Mouse (Mus musculus): ENCODE data around the gene Calr. TPM values are rescaled to one million over a fixed set of nuclear protein-coding genes. Genes with fewer than 3 reads are reported as not detected.

Calr gene
- polyA plus RNA-seq, 1 experiment from 2014 or later = 854 TPM

- Histone ChIP-seq H3K27me3 (ENCODE audit: control insufficient read depth, insufficient read depth, low read length) (no peaks in the 10 kb centered on the region), H3K27ac (replicated peaks; ENCODE audit: low read depth, low read length) (no peak overlapping the region), H3K4me2 (ENCODE audit: low read depth, severe bottlenecking) (peak overlapping the region; percentile 68), H3K4me3 (ENCODE audit: low read depth, low read length) (peak overlapping the region; percentile 94), H3K9me3 (ENCODE audit: control insufficient read depth, low read length) (no peaks in the 10 kb centered on the region), H3K36me3 (ENCODE audit: control insufficient read depth, insufficient read depth, low read length) (peaks cover 61% of the 10 kb centered on the region), H3K9ac (ENCODE audit: low read length) (peak overlapping the region; percentile 91; the same call in 1 of the 2 replicates), H3K4me1 (ENCODE audit: control insufficient read depth, insufficient read depth, low read length) (peaks cover 29% of the 10 kb centered on the region)
- ATAC-seq (ENCODE audit: insufficient number of reproducible peaks, low FRiP score, low TSS enrichment, low read depth) = no peak
- no peak for DNase-seq (ENCODE audit: low spot score)
- WGBS = 98% methylated on average over 2 of the region's 2 CpGs
Observed at GRCm38 (mm10) chr8:84839411-84839810, 7.3 kb downstream of the Calr start.

- Histone ChIP-seq H3K4me2 (ENCODE audit: low read depth, severe bottlenecking) (no peak overlapping the region), H3K27me3 (ENCODE audit: control insufficient read depth, insufficient read depth, low read length) (no peaks in the 10 kb centered on the region), H3K4me3 (ENCODE audit: low read depth, low read length) (no peak overlapping the region), H3K36me3 (ENCODE audit: control insufficient read depth, insufficient read depth, low read length) (peaks cover 56% of the 10 kb centered on the region), H3K4me1 (ENCODE audit: control insufficient read depth, insufficient read depth, low read length) (peaks cover 29% of the 10 kb centered on the region), H3K27ac (replicated peaks; ENCODE audit: low read depth, low read length) (no peak overlapping the region; the same call in 1 of the 2 replicates), H3K9me3 (ENCODE audit: control insufficient read depth, low read length) (no peaks in the 10 kb centered on the region), H3K9ac (ENCODE audit: low read length) (no peak overlapping the region)
- no peak for ATAC-seq (ENCODE audit: insufficient number of reproducible peaks, low FRiP score, low TSS enrichment, low read depth)
- WGBS = 89% methylated on average over 5 of the region's 5 CpGs
- no peak for DNase-seq (ENCODE audit: low spot score)
Observed at GRCm38 (mm10) chr8:84838513-84838912, 8.2 kb downstream of the Calr start.

- Histone ChIP-seq H3K9me3 (ENCODE audit: control insufficient read depth, low read length) (no peaks in the 10 kb centered on the region), H3K27me3 (ENCODE audit: control insufficient read depth, insufficient read depth, low read length) (no peaks in the 10 kb centered on the region), H3K36me3 (ENCODE audit: control insufficient read depth, insufficient read depth, low read length) (peaks cover 50% of the 10 kb centered on the region), H3K9ac (ENCODE audit: low read length) (no peak overlapping the region; the same call in 1 of the 2 replicates), H3K4me2 (ENCODE audit: low read depth, severe bottlenecking) (peak overlapping the region; percentile 28; the same call in 1 of the 2 replicates), H3K4me3 (ENCODE audit: low read depth, low read length) (no peak overlapping the region), H3K4me1 (ENCODE audit: control insufficient read depth, insufficient read depth, low read length) (peaks cover 31% of the 10 kb centered on the region), H3K27ac (replicated peaks; ENCODE audit: low read depth, low read length) (peak overlapping the region; percentile 79)
- no peak for ATAC-seq (ENCODE audit: insufficient number of reproducible peaks, low FRiP score, low TSS enrichment, low read depth)
- 81% methylated on average over 15 of the region's 15 CpGs for WGBS
- DNase-seq (ENCODE audit: low spot score) = no peak
Observed at GRCm38 (mm10) chr8:84837912-84838470, 8.7 kb downstream of the Calr start.

GRCm38 (mm10) chr8:84837149-84837911, 9.4 kb downstream of the Calr start:
- H3K9ac ChIP-seq (ENCODE audit: low read length) = peak overlapping the region; percentile 30; the same call in 1 of the 2 replicates
- no peaks in the 10 kb centered on the region for H3K27me3 ChIP-seq (ENCODE audit: control insufficient read depth, insufficient read depth, low read length)
- peak overlapping the region; percentile 28 for H3K4me2 ChIP-seq (ENCODE audit: low read depth, severe bottlenecking)
- H3K4me1 ChIP-seq (ENCODE audit: control insufficient read depth, insufficient read depth, low read length) = peaks cover 30% of the 10 kb centered on the region
- H3K4me3 ChIP-seq (ENCODE audit: low read depth, low read length) = 0 out of 2 replicates have a peak overlapping the region, but pooled peaks have one; percentile 15
- peak; percentile 63 for DNase-seq (ENCODE audit: low spot score)
- WGBS = 35% methylated on average over 8 of the region's 8 CpGs
- H3K27ac ChIP-seq (replicated peaks; ENCODE audit: low read depth, low read length) = peak overlapping the region; percentile 79
- peaks cover 44% of the 10 kb centered on the region for H3K36me3 ChIP-seq (ENCODE audit: control insufficient read depth, insufficient read depth, low read length)
- H3K9me3 ChIP-seq (ENCODE audit: control insufficient read depth, low read length) = no peaks in the 10 kb centered on the region
- ATAC-seq (ENCODE audit: insufficient number of reproducible peaks, low FRiP score, low TSS enrichment, low read depth) = peak; percentile 33

GRCm38 (mm10) chr8:84834866-84835855, 11.6 kb downstream of the Calr start:
- 0 out of 2 replicates have a peak overlapping the region, but pooled peaks have one; percentile 5 for H3K4me3 ChIP-seq (ENCODE audit: low read depth, low read length)
- H3K9ac ChIP-seq (ENCODE audit: low read length) = no peak overlapping the region
- no peaks in the 10 kb centered on the region for H3K27me3 ChIP-seq (ENCODE audit: control insufficient read depth, insufficient read depth, low read length)
- no peak for ATAC-seq (ENCODE audit: insufficient number of reproducible peaks, low FRiP score, low TSS enrichment, low read depth)
- no peaks in the 10 kb centered on the region for H3K9me3 ChIP-seq (ENCODE audit: control insufficient read depth, low read length)
- no peak overlapping the region for H3K27ac ChIP-seq (replicated peaks; ENCODE audit: low read depth, low read length)
- H3K4me2 ChIP-seq (ENCODE audit: low read depth, severe bottlenecking) = no peak overlapping the region
- DNase-seq (ENCODE audit: low spot score) = no peak
- peaks cover 37% of the 10 kb centered on the region for H3K36me3 ChIP-seq (ENCODE audit: control insufficient read depth, insufficient read depth, low read length)
- H3K4me1 ChIP-seq (ENCODE audit: control insufficient read depth, insufficient read depth, low read length) = peaks cover 30% of the 10 kb centered on the region
- WGBS = 81% methylated on average over 10 of the region's 10 CpGs

GRCm38 (mm10) chr8:84834002-84834865, 12.5 kb downstream of the Calr start:
- peaks cover 37% of the 10 kb centered on the region for H3K36me3 ChIP-seq (ENCODE audit: control insufficient read depth, insufficient read depth, low read length)
- H3K9ac ChIP-seq (ENCODE audit: low read length) = no peak overlapping the region
- no peak overlapping the region; the same call in 1 of the 2 replicates for H3K4me3 ChIP-seq (ENCODE audit: low read depth, low read length)
- peaks cover 25% of the 10 kb centered on the region for H3K4me1 ChIP-seq (ENCODE audit: control insufficient read depth, insufficient read depth, low read length)
- no peak overlapping the region for H3K4me2 ChIP-seq (ENCODE audit: low read depth, severe bottlenecking)
- no peaks in the 10 kb centered on the region for H3K27me3 ChIP-seq (ENCODE audit: control insufficient read depth, insufficient read depth, low read length)
- ATAC-seq (ENCODE audit: insufficient number of reproducible peaks, low FRiP score, low TSS enrichment, low read depth) (no peak), DNase-seq (ENCODE audit: low spot score) (no peak)
- no peaks in the 10 kb centered on the region for H3K9me3 ChIP-seq (ENCODE audit: control insufficient read depth, low read length)
- no peak overlapping the region for H3K27ac ChIP-seq (replicated peaks; ENCODE audit: low read depth, low read length)
- WGBS = 85% methylated on average over 19 of the region's 19 CpGs

- H3K4me1 ChIP-seq (ENCODE audit: control insufficient read depth, insufficient read depth, low read length) = peaks cover 23% of the 10 kb centered on the region
- H3K9ac ChIP-seq (ENCODE audit: low read length) = peak overlapping the region; percentile 97
- WGBS = 69% methylated on average over 10 of the region's 10 CpGs
- DNase-seq (ENCODE audit: low spot score) = no peak
- no peaks in the 10 kb centered on the region for H3K9me3 ChIP-seq (ENCODE audit: control insufficient read depth, low read length)
- H3K4me2 ChIP-seq (ENCODE audit: low read depth, severe bottlenecking) = peak overlapping the region; percentile 55
- H3K27me3 ChIP-seq (ENCODE audit: control insufficient read depth, insufficient read depth, low read length) = no peaks in the 10 kb centered on the region
- ATAC-seq (ENCODE audit: insufficient number of reproducible peaks, low FRiP score, low TSS enrichment, low read depth) = no peak
- H3K27ac ChIP-seq (replicated peaks; ENCODE audit: low read depth, low read length) = peak overlapping the region; percentile 93; the same call in 1 of the 2 replicates
- peaks cover 33% of the 10 kb centered on the region for H3K36me3 ChIP-seq (ENCODE audit: control insufficient read depth, insufficient read depth, low read length)
- H3K4me3 ChIP-seq (ENCODE audit: low read depth, low read length) = peak overlapping the region; percentile 98
Observed at GRCm38 (mm10) chr8:84832759-84833742, 13.7 kb downstream of the Calr start.

All from limb, embryonic 11.5 days (tissue).